Mouse (Mus musculus) gastrocnemius, adult 2 months (tissue): ENCODE results near the gene Zdhhc13. TPM values are rescaled to one million over a fixed set of nuclear protein-coding genes. Genes with fewer than 3 reads are reported as not detected.

Experiments
- DNase-seq: peaks from one replicate; pipeline ENCODE4 v3.0.0; 2022
- H3K27ac ChIP-seq: fragments of 200-600 bp; 2 replicates; pipeline ENCODE4 v1.8.1; 2022; ENCODE audit warnings: mild to moderate bottlenecking
- H3K4me3 ChIP-seq: fragments of 200-600 bp; 2 replicates; pipeline ENCODE4 v1.8.1; 2022; ENCODE audit warnings: mild to moderate bottlenecking, moderate library complexity
- CTCF ChIP-seq: fragments of 200-600 bp; IDR thresholded peaks from 2 replicates; pipeline ENCODE4 v1.8.1; 2022; ENCODE audit warnings: antibody characterized with exemption, mild to moderate bottlenecking, moderate library complexity
- intact Hi-C: fragments of 180-260 bp; cut with DNase I; formaldehyde crosslinking; loops from one replicate; pipeline ENCODE4 v1.15.1; 2025
- total RNA-seq, 2 experiments: library from RNA; stranded (reverse); gene quantifications; 2 replicates each; pipeline ENCODE4 v1.2.3; 2021

Zdhhc13 gene
- total RNA-seq, 2 experiments from 2014 or later: 3.6 to 4.0 TPM

DNA sequence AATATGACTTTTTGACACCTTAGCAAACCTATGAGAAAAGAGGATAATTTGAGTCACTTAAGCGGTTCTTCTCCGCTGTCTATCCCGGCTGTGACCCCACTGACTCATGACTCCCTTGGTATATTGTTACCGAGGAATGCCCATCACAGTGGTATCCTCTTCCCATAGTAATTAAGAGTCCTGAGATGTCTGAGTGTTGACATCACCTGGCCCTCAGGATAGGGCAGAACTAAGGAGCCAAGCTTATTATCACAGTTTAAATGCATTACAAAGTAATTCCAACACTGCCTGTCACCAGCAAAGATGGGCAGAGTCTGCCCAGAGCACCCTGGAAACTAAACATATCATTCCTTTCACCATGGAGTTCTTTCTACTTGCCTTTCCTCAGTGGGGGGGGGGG lies 22.8 kb upstream of the Zdhhc13 start:
- intact Hi-C loops: no loop called here
- Histone ChIP-seq H3K27ac (no peak overlapping the region), H3K4me3 (no peak overlapping the region)
- TF ChIP-seq CTCF: no peak
- DNase-seq: no peak

DNA sequence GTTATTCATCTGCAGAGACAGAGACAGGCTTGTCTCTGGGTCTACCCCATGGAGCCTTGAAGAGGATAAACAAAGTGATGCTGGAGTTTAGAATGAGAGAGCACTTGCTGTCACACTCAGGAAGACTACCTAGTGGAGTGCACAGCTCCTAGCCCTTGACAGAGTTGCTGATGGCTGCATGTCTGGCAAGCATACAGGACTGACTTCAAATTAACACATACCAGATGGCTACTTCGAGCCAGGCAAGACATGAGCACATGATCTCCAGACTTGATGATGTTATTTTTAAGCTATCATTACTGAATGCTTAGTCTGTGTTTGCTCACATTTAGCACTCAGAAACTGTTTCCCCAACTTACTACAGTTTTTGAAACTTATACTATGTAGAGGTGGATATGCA lies 19.1 kb upstream of the Zdhhc13 start:
- intact Hi-C loops: no loop called here
- no peak for DNase-seq
- Histone ChIP-seq H3K4me3 (no peak overlapping the region), H3K27ac (no peak overlapping the region)
- TF ChIP-seq CTCF: no peak

DNA sequence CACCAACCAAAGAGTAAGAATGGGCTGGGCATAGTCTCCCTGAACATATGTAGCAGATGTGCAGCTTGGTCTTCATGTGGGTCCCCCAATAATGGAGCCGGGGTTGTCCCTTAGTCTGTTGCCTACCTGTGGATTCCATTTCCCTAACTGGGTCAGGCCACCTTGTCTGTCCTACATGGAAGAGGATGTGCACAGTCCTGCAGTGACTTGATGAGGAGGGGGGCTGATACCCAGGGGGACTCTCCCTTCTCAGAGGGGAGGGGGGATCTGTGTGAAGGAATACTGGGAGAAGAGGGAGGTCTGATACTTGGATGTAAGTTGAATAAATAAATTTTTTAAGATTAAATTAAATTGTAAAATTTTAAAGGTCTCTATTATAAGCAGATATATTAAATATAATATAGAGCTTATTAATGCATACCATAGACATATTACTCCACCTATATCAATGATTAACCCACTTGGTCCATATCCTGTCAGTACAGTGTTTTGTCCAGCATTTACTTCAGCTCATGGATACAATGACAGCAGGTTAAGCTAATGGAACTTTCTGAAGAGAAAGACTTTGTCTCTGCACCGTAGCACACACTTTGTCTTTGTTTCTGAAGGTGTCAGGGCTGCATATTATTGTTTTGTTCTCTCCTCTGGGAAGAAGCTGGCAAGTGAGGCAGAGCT lies 16.6 kb upstream of the Zdhhc13 start:
- DNase-seq: no peak
- no peak overlapping the region for H3K27ac ChIP-seq
- H3K4me3 ChIP-seq: no peak overlapping the region
- intact Hi-C loops: no loop called here
- no peak for TF ChIP-seq CTCF

DNA sequence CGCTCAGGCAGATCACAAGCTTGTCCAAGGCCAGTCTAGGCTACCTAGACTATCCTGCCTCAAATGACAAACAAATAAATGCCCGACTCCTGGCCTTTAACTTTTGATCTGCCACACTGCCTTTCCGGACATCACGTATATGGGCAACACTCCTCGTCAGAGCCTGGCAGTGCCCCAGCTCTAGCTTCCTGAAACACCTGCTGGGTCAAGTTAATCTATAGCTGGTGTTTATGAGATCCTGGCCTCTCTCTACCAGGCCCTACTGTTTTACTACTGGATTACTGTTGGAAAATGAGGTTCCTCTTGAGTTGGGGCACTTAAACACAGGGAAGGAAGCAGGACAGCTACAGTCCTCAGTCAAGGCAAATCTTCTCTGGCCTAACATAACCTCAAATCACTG lies 15.5 kb upstream of the Zdhhc13 start:
- intact Hi-C loops: no loop called here
- no peak overlapping the region for H3K4me3 ChIP-seq
- DNase-seq: no peak
- no peak overlapping the region for H3K27ac ChIP-seq
- no peak for TF ChIP-seq CTCF

DNA sequence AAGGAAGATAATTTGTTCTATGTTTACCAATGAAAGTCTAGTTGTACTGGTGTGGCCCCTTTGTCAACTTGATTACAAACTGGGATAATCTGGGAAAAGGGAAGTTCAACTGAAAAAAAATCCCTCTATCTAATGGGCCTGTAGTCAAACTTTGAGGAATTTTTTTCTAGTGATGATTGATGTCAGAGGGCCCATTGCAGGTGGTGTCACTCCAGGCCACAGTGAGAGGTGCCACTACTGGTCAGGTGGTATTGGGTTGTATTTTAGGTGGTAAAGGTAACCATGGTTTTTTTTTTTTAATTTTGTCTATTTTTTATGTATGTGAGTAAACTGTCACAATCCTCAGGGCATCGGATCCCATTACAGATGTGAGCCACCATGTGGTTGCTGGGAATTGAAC lies 14.2 kb upstream of the Zdhhc13 start:
- TF ChIP-seq CTCF: no peak
- no peak for DNase-seq
- intact Hi-C loops: no loop called here
- Histone ChIP-seq H3K4me3 (no peak overlapping the region), H3K27ac (no peak overlapping the region)

DNA sequence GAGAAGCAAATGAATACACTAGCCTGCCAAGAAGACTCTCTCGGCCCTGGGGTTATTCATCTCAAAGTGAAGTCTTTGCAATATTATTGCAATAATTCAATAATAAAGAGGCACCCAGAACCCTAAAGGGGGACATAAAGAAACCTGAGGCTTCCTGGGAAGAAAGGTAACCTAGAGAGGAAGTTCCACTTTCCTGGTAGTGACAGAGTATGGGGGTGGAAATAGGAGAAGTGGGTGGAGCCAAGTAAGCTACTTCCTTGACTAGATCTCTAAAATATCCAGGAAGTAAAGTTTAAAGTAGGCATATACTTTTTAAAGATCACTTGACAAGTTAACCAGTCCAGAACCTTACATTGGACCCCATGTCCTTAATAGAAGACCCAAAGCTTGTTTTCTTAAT lies 13.4 kb upstream of the Zdhhc13 start:
- DNase-seq: no peak
- Histone ChIP-seq H3K27ac (no peak overlapping the region), H3K4me3 (no peak overlapping the region)
- intact Hi-C loops: no loop called here
- TF ChIP-seq CTCF: no peak

DNA sequence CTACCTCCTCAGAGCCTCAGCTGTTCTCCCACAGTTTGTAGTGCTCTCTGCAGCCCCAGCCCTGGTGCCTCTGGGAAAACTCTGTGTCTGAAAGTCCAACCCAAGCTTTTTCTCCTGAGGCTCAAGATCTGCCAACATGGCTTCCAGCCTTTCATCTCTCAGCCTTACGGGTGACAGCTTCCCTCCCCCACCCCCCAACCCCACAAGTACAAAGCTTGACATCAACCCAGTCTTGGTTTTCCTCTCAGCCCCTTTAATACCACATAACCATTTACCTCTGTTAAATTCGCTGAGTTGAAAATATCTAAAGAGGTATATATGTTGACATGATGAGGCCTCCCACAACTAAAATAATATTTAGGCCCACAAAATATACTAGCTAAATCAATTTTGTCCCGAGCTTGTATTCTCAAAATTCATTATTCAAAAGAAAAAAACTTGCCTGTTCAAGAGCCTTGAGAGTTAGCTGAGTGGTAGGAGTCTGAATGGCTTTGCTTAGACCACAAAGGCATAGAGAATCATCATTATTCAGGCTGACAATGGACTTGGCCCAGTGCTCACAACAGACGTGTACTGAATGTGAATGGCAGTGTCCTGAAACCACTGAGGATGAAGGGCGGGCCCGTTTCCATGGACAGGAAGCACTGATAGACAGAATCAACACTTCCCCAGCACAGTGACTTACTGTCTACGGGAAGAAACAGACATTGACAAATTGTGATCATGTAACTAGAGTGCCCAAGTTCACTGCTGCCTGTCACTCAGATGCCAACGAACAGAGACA lies 10.9 kb upstream of the Zdhhc13 start:
- H3K27ac ChIP-seq: no peak overlapping the region
- intact Hi-C loops: no loop called here
- DNase-seq: no peak
- no peak for TF ChIP-seq CTCF
- no peak overlapping the region for H3K4me3 ChIP-seq

DNA sequence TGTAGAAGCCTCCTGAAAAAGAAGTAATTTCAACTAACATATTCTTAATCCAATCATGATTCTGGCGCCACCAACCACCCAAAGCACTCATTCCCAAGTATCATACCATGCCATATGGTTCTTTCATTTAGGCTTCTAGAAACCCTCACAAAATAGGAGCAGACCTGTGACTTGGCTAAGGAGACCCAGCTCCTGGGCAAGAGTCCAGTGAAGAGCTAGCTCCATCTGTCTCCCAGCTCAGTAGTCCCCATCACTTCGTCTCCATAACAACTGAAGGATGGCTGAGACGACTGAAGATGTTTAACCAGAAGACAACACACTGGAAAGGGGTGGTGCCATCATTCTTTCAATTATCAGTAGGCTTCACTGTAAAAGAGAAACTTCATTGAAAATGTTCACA lies 9.7 kb upstream of the Zdhhc13 start:
- intact Hi-C loops: no loop called here
- H3K4me3 ChIP-seq: no peak overlapping the region
- TF ChIP-seq CTCF: no peak
- no peak overlapping the region for H3K27ac ChIP-seq
- no peak for DNase-seq

DNA sequence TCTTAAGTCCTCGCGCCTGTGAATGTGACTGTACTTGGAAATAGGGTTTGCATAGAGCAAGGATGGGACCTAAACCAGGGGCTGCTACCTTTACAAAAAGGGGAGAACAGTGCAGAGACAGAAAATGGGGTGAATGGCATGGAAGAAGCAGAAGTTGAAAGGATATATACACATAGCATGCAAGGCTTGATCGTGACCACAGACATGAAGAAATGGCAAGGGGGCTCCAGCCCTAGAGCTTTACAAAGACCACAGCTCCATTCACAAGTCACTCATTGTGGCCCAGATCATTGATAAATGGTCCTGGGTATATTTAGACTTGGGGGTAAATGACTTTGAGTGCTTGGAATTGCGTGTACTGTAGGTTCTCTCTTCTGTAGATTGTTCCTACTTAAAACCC lies 6.4 kb upstream of the Zdhhc13 start:
- TF ChIP-seq CTCF: no peak
- no peak overlapping the region for H3K27ac ChIP-seq
- no peak for DNase-seq
- no peak overlapping the region for H3K4me3 ChIP-seq
- intact Hi-C loops: no loop called here

DNA sequence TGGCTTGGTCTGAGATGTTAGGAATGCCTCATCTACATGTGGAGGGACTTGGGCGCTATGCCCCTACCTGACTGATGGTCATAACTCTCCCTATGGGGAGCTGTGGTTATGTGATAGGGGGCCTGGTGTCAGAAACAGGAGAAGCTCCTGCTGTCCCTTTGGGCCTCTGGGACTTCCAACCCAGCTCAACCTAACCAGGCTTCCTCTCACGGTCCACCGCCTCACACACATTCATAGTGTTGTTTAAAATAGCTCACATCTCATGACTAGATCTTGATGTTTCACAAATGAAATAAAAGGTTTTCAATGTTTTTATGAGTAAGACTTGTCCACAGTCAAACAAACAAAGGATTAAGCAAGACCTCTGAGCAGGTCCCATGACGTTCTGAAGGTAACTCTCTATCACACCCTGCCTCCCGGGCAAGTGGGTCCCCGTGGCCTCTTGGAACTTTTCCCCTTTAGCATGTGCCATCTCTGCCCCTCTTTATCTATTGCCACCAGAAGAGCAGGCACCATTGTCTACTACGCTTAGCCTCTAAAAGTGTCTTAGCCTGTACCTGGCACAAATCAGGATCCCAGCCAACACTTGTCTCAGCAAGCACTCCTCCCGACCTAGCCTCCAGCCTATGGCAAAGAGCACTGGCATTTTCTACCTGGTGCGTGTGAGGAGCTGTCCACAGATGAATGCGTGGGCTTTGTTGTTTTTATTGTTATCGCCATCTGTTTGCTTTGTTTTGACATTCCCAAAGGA lies 3.9 kb upstream of the Zdhhc13 start:
- no peak for DNase-seq
- Histone ChIP-seq H3K27ac (no peak overlapping the region), H3K4me3 (no peak overlapping the region)
- no peak for TF ChIP-seq CTCF
- intact Hi-C loops: no loop called here

DNA sequence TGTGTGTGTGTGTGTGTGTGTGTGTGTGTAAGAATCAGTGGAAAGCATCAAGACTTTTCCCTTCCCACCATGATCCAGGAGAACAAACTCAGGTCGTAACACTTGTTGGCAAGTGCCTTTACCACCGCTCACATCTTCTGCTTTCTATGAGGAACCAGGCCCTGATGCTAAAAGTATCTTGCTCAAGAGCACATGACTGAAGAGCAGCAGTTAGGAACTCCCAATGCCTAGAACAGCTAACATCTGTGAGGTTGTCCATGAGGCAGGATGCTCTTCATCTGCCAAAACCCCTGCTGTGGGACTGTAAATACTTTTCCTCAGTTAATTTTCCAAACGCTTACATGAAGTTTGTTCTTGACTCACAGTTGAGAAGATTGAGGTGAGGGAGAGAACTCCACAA lies 455 bp upstream of the Zdhhc13 start:
- intact Hi-C loops: no loop called here
- Histone ChIP-seq H3K4me3 (peak overlapping the region; percentile 94), H3K27ac (peak overlapping the region; percentile 46; the same call in 1 of the 2 replicates)
- no peak for TF ChIP-seq CTCF
- DNase-seq: no peak

DNA sequence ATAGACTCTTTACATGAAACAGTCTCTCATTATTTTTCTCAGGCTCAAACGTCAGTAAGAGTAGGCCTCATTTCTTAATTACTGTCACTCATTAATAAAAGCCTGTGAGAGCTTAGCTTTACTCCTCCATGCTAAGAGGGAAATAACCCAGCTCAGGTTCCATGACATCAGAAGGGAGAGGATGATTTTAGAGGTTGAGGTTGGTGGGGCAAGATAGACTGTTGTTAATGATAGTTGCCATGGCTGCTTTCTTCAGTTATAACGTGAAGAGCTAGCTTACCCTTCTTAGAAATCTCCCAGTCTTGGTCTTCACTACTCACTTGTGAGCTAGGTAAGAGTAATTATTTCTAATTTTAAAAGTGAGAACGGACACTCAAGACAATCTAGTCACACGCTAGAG lies 1.3 kb downstream of the Zdhhc13 start:
- H3K4me3 ChIP-seq: no peak overlapping the region

DNA sequence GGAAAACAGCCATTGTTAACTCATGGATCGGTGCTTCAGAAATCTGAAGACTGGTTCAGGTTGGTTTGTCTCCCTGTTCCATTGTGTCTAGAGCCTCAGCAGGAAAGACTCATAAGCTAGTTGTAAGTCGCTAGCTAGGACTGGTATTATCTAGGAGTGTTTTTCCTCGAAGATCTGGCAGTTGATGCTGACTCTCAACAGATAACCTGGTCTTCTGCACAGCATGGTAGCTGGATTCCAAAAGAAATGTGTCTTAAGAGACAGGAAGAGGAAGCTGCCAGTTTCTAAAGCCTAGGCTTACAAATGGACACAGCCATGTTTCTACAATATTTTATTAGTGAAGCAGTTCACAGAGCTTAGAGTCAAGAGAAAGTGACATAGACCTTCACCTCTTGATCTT lies 2.6 kb downstream of the Zdhhc13 start:
- intact Hi-C loops: no loop called here
- DNase-seq: no peak
- no peak overlapping the region for H3K4me3 ChIP-seq
- no peak overlapping the region for H3K27ac ChIP-seq
- TF ChIP-seq CTCF: no peak

More for the DNA sequence above, 1.3 kb downstream of the Zdhhc13 start:
- TF ChIP-seq CTCF: no peak
- intact Hi-C loops: no loop called here
- no peak for DNase-seq
- no peak overlapping the region for H3K27ac ChIP-seq
